Mouse (Mus musculus): ENCODE measurements at regions not wholly inside any gene's neighbourhood (a gene's known extent, or its start where the extent isn't known, plus 50 kb on each side); places are given as distances from the start of the nearest gene placed in this dataset.

DNA sequence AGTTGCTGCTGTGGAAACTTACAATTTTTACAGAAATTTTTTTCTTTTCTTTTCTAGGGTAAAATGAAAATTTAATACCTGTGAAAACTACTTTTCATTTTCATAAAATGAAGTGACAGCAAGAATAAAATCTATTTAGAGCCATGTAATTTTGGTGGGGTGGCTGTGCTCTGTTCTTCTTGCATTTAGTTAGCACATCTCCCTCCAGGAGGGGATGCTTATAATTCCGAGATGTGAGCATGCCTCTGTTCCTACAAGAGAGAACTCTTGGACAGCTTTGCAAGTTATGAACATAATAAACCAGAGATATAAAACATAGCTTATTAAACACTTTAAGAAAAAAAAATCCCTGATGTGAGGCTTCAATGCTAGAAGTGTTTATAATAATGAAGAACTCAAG lies 313.9 kb upstream of the Dph6 start:
- Histone ChIP-seq H3K4me2 (ENCODE audit: low read depth) (no peak overlapping the region), H3K79me2 (ENCODE audit: control insufficient read depth, insufficient read depth) (no peaks in the 10 kb centered on the region), H3ac (ENCODE audit: control insufficient read depth, insufficient read length) (no peak overlapping the region), H3K4me3 (no peak overlapping the region), H3K27me3 (ENCODE audit: control insufficient read depth, insufficient read depth, insufficient read length) (no peaks in the 10 kb centered on the region), H3K36me3 (ENCODE audit: control insufficient read depth, insufficient read depth) (no peaks in the 10 kb centered on the region)
- TF ChIP-seq MYOD1 (IDR thresholded peaks at IDR 0.05; ENCODE audit: control insufficient read depth in 1 of 3, insufficient read length in 2 of 3, low read depth in 2 of 3), result no peak
- no peak for TF ChIP-seq E2F4 (IDR thresholded peaks at IDR 0.05; ENCODE audit: insufficient read depth)
- no peak for TF ChIP-seq USF1 (IDR thresholded peaks at IDR 0.05; ENCODE audit: low read depth)
- no peak for TF ChIP-seq TCF12 (IDR thresholded peaks at IDR 0.05; ENCODE audit: insufficient read depth, poor library complexity, severe bottlenecking)
- TF ChIP-seq SRF (IDR thresholded peaks at IDR 0.05; ENCODE audit: control insufficient read depth, insufficient read length, low read depth), result no peak
- no peak for TF ChIP-seq POLR2AphosphoS2 (IDR thresholded peaks at IDR 0.05; ENCODE audit: insufficient read length, low read depth)
- TF ChIP-seq TCF3 (IDR thresholded peaks at IDR 0.05; ENCODE audit: insufficient read length, low read depth), result no peak
- TF ChIP-seq MYOG (IDR thresholded peaks at IDR 0.05; ENCODE audit: control insufficient read depth in 1 of 3, insufficient read depth in 1 of 3, insufficient read length in 2 of 3, low read depth in 2 of 3), result no peak
- TF ChIP-seq POLR2A (IDR thresholded peaks at IDR 0.05; ENCODE audit: insufficient read length, low read depth), result no peak
- no peak for TF ChIP-seq MAX (IDR thresholded peaks at IDR 0.05; ENCODE audit: low read depth)
- no peak for TF ChIP-seq REST (IDR thresholded peaks at IDR 0.05; ENCODE audit: insufficient read depth, insufficient read length)
- TF ChIP-seq CEBPB (IDR thresholded peaks at IDR 0.05; ENCODE audit: insufficient read depth, poor library complexity, severe bottlenecking), result no peak

DNA sequence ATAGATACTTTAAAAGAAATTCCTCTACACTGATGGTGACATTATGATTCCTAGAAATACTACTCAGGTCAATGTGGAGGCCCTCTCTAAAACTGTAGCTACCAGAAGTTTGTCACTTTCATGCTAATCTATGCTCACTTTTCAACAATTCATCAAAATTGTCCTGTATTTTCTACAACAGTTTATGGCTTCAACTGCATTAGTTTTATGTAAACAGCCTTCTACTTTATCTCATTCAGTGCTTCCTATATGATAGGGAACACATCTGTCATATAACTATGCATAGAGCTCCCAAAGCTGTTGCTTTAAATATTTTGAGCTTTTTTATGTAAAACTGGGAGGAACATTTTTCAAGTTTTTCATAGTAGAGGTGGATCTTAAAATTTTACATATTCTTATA lies 338.7 kb upstream of the Dph6 start:
- no peaks in the 10 kb centered on the region for H3K79me2 ChIP-seq (ENCODE audit: control insufficient read depth, insufficient read depth)
- no peak overlapping the region for H3K4me2 ChIP-seq (ENCODE audit: low read depth)
- no peaks in the 10 kb centered on the region for H3K36me3 ChIP-seq (ENCODE audit: control insufficient read depth, insufficient read depth)
- H3K27me3 ChIP-seq (ENCODE audit: control insufficient read depth, insufficient read depth, insufficient read length), result no peaks in the 10 kb centered on the region
- H3ac ChIP-seq (ENCODE audit: control insufficient read depth, insufficient read length), result no peak overlapping the region
- TF ChIP-seq MAX (IDR thresholded peaks at IDR 0.05; ENCODE audit: low read depth), result no peak
- no peak for TF ChIP-seq REST (IDR thresholded peaks at IDR 0.05; ENCODE audit: insufficient read depth, insufficient read length)
- TF ChIP-seq TCF3 (IDR thresholded peaks at IDR 0.05; ENCODE audit: insufficient read length, low read depth), result no peak
- TF ChIP-seq E2F4 (IDR thresholded peaks at IDR 0.05; ENCODE audit: insufficient read depth), result no peak
- TF ChIP-seq MYOD1 (IDR thresholded peaks at IDR 0.05; ENCODE audit: control insufficient read depth in 1 of 3, insufficient read length in 2 of 3, low read depth in 2 of 3), result no peak
- no peak for TF ChIP-seq MYOG (IDR thresholded peaks at IDR 0.05; ENCODE audit: control insufficient read depth in 1 of 3, insufficient read depth in 1 of 3, insufficient read length in 2 of 3, low read depth in 2 of 3)
- TF ChIP-seq SRF (IDR thresholded peaks at IDR 0.05; ENCODE audit: control insufficient read depth, insufficient read length, low read depth), result no peak
- no peak for TF ChIP-seq CEBPB (IDR thresholded peaks at IDR 0.05; ENCODE audit: insufficient read depth, poor library complexity, severe bottlenecking)
- TF ChIP-seq USF1 (IDR thresholded peaks at IDR 0.05; ENCODE audit: low read depth), result no peak
- no peak for TF ChIP-seq TCF12 (IDR thresholded peaks at IDR 0.05; ENCODE audit: insufficient read depth, poor library complexity, severe bottlenecking)
- no peak for TF ChIP-seq POLR2A (IDR thresholded peaks at IDR 0.05; ENCODE audit: insufficient read length, low read depth)
- no peak for TF ChIP-seq POLR2AphosphoS2 (IDR thresholded peaks at IDR 0.05; ENCODE audit: insufficient read length, low read depth)
- no peak overlapping the region for H3K4me3 ChIP-seq

DNA sequence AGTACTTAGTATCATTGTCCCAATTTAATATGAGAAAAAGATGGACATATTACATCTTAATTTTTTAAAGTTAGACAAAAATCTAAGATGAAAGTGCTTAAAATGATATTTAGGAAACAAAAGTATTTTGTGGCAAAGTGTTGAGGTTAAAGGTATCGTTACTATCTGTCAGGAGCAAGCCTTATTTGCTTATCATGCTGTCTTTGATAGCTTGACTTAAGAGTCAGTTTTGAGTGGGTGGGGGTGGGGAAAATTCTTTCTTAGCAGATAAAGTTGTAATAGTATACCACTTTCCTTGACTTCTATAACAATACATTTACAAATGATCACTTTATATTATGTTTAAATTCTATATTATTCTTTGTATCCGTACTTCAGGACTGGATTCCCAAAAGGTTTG lies 339.1 kb upstream of the Dph6 start:
- H3K36me3 ChIP-seq (ENCODE audit: control insufficient read depth, insufficient read depth), result no peaks in the 10 kb centered on the region
- H3K4me2 ChIP-seq (ENCODE audit: low read depth), result no peak overlapping the region
- TF ChIP-seq REST (IDR thresholded peaks at IDR 0.05; ENCODE audit: insufficient read depth, insufficient read length) (no peak), USF1 (IDR thresholded peaks at IDR 0.05; ENCODE audit: low read depth) (no peak), CEBPB (IDR thresholded peaks at IDR 0.05; ENCODE audit: insufficient read depth, poor library complexity, severe bottlenecking) (no peak), TCF3 (IDR thresholded peaks at IDR 0.05; ENCODE audit: insufficient read length, low read depth) (no peak), POLR2AphosphoS2 (IDR thresholded peaks at IDR 0.05; ENCODE audit: insufficient read length, low read depth) (no peak), MYOD1 (IDR thresholded peaks at IDR 0.05; ENCODE audit: control insufficient read depth in 1 of 3, insufficient read length in 2 of 3, low read depth in 2 of 3) (no peak), TCF12 (IDR thresholded peaks at IDR 0.05; ENCODE audit: insufficient read depth, poor library complexity, severe bottlenecking) (no peak), SRF (IDR thresholded peaks at IDR 0.05; ENCODE audit: control insufficient read depth, insufficient read length, low read depth) (no peak), POLR2A (IDR thresholded peaks at IDR 0.05; ENCODE audit: insufficient read length, low read depth) (no peak), E2F4 (IDR thresholded peaks at IDR 0.05; ENCODE audit: insufficient read depth) (no peak), MYOG (IDR thresholded peaks at IDR 0.05; ENCODE audit: control insufficient read depth in 1 of 3, insufficient read depth in 1 of 3, insufficient read length in 2 of 3, low read depth in 2 of 3) (no peak), MAX (IDR thresholded peaks at IDR 0.05; ENCODE audit: low read depth) (no peak)
- no peaks in the 10 kb centered on the region for H3K79me2 ChIP-seq (ENCODE audit: control insufficient read depth, insufficient read depth)
- H3K4me3 ChIP-seq, result no peak overlapping the region
- no peaks in the 10 kb centered on the region for H3K27me3 ChIP-seq (ENCODE audit: control insufficient read depth, insufficient read depth, insufficient read length)
- H3ac ChIP-seq (ENCODE audit: control insufficient read depth, insufficient read length), result no peak overlapping the region

DNA sequence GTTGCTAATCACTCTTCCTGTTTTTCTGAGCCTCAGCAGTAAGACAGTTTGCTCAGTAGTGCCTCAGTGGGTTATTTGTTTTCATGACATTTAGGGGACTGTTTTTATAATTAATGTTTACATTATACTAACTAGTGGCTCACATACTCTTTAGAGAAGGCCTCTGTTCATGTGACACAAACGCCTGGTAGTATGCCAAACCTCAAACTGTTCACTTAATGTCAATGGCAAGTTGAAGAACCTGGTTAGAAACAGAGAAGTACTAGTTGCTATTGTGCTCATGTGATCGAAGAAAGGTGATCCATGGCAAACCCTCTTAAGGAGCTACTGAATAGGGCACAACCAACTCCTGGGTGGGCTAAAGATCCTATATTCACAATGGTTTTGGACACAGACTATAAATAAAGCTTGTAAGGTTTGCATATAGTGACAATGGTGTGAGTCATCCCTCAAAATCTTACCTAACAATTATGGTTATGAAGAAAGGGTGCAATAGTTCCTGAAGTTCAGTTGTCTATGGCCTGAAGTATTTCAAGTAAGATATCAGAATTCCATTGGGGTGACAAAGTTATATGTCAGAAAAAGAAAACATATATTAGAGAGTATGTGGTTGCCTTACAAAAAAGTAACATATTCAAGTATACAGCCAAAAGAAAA lies 340.1 kb upstream of the Dph6 start:
- no peak overlapping the region for H3K4me3 ChIP-seq
- TF ChIP-seq SRF (IDR thresholded peaks at IDR 0.05; ENCODE audit: control insufficient read depth, insufficient read length, low read depth) (no peak), MAX (IDR thresholded peaks at IDR 0.05; ENCODE audit: low read depth) (no peak), REST (IDR thresholded peaks at IDR 0.05; ENCODE audit: insufficient read depth, insufficient read length) (no peak), CEBPB (IDR thresholded peaks at IDR 0.05; ENCODE audit: insufficient read depth, poor library complexity, severe bottlenecking) (no peak)
- no peak overlapping the region for H3K4me2 ChIP-seq (ENCODE audit: low read depth)
- H3K79me2 ChIP-seq (ENCODE audit: control insufficient read depth, insufficient read depth), result no peaks in the 10 kb centered on the region
- H3ac ChIP-seq (ENCODE audit: control insufficient read depth, insufficient read length), result no peak overlapping the region
- H3K27me3 ChIP-seq (ENCODE audit: control insufficient read depth, insufficient read depth, insufficient read length), result no peaks in the 10 kb centered on the region
- no peaks in the 10 kb centered on the region for H3K36me3 ChIP-seq (ENCODE audit: control insufficient read depth, insufficient read depth)

Measured in myocyte (in vitro differentiated cells).